Mouse (Mus musculus) liver, postnatal 0 days (tissue): Measurements from ENCODE around the gene Msi2.

Experiments used
- CTCF ChIP-seq: sonication (generic); IDR thresholded peaks from 2 replicates; pipeline ENCODE4 v1.5.1; 2016; ENCODE audit warnings: antibody characterized with exemption, low read depth
- EP300 ChIP-seq: IDR thresholded peaks from 2 replicates; pipeline ENCODE4 v1.6.1; 2016; ENCODE audit warnings: antibody characterized with exemption, low read depth, mild to moderate bottlenecking

DNA sequence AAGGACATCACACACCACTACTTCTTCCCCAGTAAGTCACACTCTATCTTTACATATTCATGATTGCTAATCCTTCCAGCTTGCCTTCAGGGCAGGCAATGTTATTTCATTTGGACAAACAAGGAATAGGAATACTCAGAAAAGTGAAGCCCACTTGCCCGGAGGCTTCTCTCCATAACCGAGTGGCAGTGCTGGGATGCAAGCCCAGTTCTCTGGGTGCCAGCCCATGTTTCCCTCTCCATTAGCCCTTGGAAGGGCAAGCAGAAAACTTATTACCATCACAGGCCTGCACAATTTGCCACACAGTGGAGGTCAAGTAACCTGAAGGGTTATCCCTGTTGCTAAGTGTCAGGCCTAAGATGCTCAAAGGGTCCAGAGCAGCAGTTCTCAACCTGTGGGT lies 281.7 kb downstream of the Msi2 start:
- TF ChIP-seq EP300 (no peak), CTCF (no peak)
